Mouse (Mus musculus) midbrain, embryonic 16.5 days (tissue): ENCODE measurements around the gene Pdcd2. TPM values are rescaled to one million over a fixed set of nuclear protein-coding genes. Genes with fewer than 3 reads are reported as not detected.

Experiments
- polyA plus RNA-seq: library from polyadenylated mRNA; unstranded; fragments of >200 nt; fragmentation: Nextera tagmentation; extraction: Ambion mirVana; gene quantifications from 2 replicates; pipeline ENCODE4 v1.2.1, GENCODE M21; 2015

Pdcd2 gene
- polyA plus RNA-seq, 1 experiment from 2014 or later = 54.7 TPM

Other genes starting within 250 kb of the Pdcd2 start
- gene Dll1, start 150.4 kb downstream of the Pdcd2 start, polyA plus RNA-seq = 17.8 and 18.5 TPM in 2 replicates
- 50.0 and 54.3 TPM in 2 replicates for gene Fam120b, start 131.1 kb downstream of the Pdcd2 start, polyA plus RNA-seq
- 224 and 230 TPM in 2 replicates for gene Psmb1, start 27.6 kb downstream of the Pdcd2 start, polyA plus RNA-seq
- gene Tbp, start 27.4 kb downstream of the Pdcd2 start, polyA plus RNA-seq = 59.5 and 63.2 TPM in 2 replicates
- 1.6 and 2.1 TPM in 2 replicates for gene Prdm9, start 37.1 kb upstream of the Pdcd2 start, polyA plus RNA-seq
- gene Chd1, start 177.7 kb upstream of the Pdcd2 start, polyA plus RNA-seq = 14.5 and 16.3 TPM in 2 replicates